Mouse (Mus musculus): ENCODE measurements around the gene Arhgap20. TPM values are rescaled to one million over a fixed set of nuclear protein-coding genes. Genes with fewer than 3 reads are reported as not detected.

Arhgap20 gene
- polyA plus RNA-seq, 1 experiment, result not detected

DNA sequence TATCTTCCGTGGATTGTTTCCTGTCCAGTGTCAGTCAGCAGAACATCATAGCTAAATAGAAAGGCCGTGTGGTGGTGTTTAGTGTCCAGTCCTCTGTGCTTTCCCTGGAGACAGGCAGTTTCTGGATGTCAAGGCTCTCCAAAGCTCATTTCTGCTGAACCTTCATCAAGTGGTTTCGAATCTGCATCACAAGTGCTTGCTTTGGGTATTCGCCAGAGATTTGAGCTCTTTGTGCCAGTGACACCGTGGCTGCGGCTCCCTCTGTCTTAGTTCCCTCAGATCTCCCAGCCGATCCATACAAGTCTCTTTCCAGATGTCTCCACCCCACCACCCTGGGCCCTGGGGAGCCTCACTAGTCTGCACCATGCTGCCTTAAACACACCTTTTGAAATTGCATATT, 72.6 kb downstream of the Arhgap20 start:
- no peak overlapping the region for H3K4me3 ChIP-seq (replicated peaks)

DNA sequence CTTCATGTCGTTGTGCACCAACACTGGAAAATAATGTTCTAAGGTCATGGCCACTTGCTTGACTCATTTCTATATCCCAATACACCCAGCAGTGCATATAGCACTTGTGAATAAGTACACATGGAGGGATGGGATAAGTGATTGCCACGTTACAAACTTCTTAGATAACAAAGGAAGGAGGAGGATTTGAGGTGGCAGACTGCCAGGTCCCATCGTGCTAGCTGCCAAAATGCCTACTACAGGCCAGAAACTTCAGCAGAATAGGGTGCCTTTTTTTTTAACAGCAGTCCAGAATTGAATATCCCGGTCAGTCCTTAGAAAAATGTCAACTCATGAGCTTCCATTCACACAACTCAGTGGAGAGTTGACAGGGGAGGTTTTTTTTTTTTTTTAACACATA, 78.1 kb downstream of the Arhgap20 start:
- Histone ChIP-seq H3K4me3 (replicated peaks) (no peak overlapping the region), H3K27me3 (ENCODE audit: control insufficient read depth) (no peaks in the 10 kb centered on the region), H3K36me3 (ENCODE audit: control insufficient read depth) (no peaks in the 10 kb centered on the region), H3K9me3 (ENCODE audit: control insufficient read depth, low read length) (no peaks in the 10 kb centered on the region), H3K4me1 (ENCODE audit: control insufficient read depth) (no peaks in the 10 kb centered on the region)
- TF ChIP-seq TAL1 (IDR thresholded peaks at IDR 0.05; ENCODE audit: low read length) (no peak), GATA1 (IDR thresholded peaks at IDR 0.05; ENCODE audit: low read length) (no peak)

More for the DNA sequence above, 72.6 kb downstream of the Arhgap20 start:
- no peaks in the 10 kb centered on the region for H3K27me3 ChIP-seq (ENCODE audit: control insufficient read depth)
- no peaks in the 10 kb centered on the region for H3K9me3 ChIP-seq (ENCODE audit: control insufficient read depth, low read length)
- H3K4me1 ChIP-seq (ENCODE audit: control insufficient read depth), result no peaks in the 10 kb centered on the region
- TF ChIP-seq TAL1 (IDR thresholded peaks at IDR 0.05; ENCODE audit: low read length) (no peak), GATA1 (IDR thresholded peaks at IDR 0.05; ENCODE audit: low read length) (no peak)
- H3K36me3 ChIP-seq (ENCODE audit: control insufficient read depth), result no peaks in the 10 kb centered on the region

DNA sequence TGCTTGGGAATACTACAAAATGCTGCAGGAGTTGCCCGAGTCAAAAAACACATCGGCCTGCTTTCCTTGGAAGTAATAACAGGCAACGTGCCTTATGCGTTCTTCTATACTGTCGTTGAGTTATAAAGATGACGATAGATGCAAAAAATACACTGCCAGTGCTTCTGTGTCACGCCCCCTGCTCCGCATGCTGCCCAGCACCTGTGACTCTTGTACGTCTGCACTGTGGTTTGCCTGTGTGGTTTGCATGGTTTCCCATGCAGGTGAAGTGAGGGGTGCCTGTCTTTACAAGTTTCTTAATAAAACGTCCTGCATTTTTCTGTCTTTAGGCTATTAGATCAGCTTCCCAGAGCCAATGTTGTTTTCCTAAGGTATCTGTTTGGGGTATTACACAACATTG, 80.7 kb downstream of the Arhgap20 start:
- Histone ChIP-seq H3K9me3 (ENCODE audit: control insufficient read depth, low read length) (no peaks in the 10 kb centered on the region), H3K27me3 (ENCODE audit: control insufficient read depth) (no peaks in the 10 kb centered on the region), H3K4me3 (replicated peaks) (no peak overlapping the region), H3K4me1 (ENCODE audit: control insufficient read depth) (no peaks in the 10 kb centered on the region), H3K36me3 (ENCODE audit: control insufficient read depth) (no peaks in the 10 kb centered on the region)
- no peak for TF ChIP-seq TAL1 (IDR thresholded peaks at IDR 0.05; ENCODE audit: low read length)
- no peak for TF ChIP-seq GATA1 (IDR thresholded peaks at IDR 0.05; ENCODE audit: low read length)

- Histone ChIP-seq H3K9me3 (ENCODE audit: control insufficient read depth, low read length) (peaks cover 2% of the 10 kb centered on the region; the same call in 1 of the 2 replicates), H3K4me3 (replicated peaks) (no peak overlapping the region), H3K36me3 (ENCODE audit: control insufficient read depth) (no peaks in the 10 kb centered on the region), H3K4me1 (ENCODE audit: control insufficient read depth) (no peaks in the 10 kb centered on the region), H3K27me3 (ENCODE audit: control insufficient read depth) (no peaks in the 10 kb centered on the region)
- TF ChIP-seq GATA1 (IDR thresholded peaks at IDR 0.05; ENCODE audit: low read length) (no peak), TAL1 (IDR thresholded peaks at IDR 0.05; ENCODE audit: low read length) (no peak)
Measured at GRCm38 (mm10) chr9:51853772-51854171, 88.6 kb downstream of the Arhgap20 start.

- Histone ChIP-seq H3K9me3 (ENCODE audit: control insufficient read depth, low read length) (no peaks in the 10 kb centered on the region), H3K4me1 (ENCODE audit: control insufficient read depth) (no peaks in the 10 kb centered on the region), H3K4me3 (replicated peaks) (no peak overlapping the region), H3K27me3 (ENCODE audit: control insufficient read depth) (no peaks in the 10 kb centered on the region), H3K36me3 (ENCODE audit: control insufficient read depth) (no peaks in the 10 kb centered on the region)
- TF ChIP-seq GATA1 (IDR thresholded peaks at IDR 0.05; ENCODE audit: low read length), result no peak
- no peak for TF ChIP-seq TAL1 (IDR thresholded peaks at IDR 0.05; ENCODE audit: low read length)
Measured at GRCm38 (mm10) chr9:51864273-51864672, 99.1 kb downstream of the Arhgap20 start.

- Histone ChIP-seq H3K4me1 (ENCODE audit: control insufficient read depth) (no peaks in the 10 kb centered on the region), H3K36me3 (ENCODE audit: control insufficient read depth) (no peaks in the 10 kb centered on the region), H3K9me3 (ENCODE audit: control insufficient read depth, low read length) (no peaks in the 10 kb centered on the region), H3K4me3 (replicated peaks) (no peak overlapping the region), H3K27me3 (ENCODE audit: control insufficient read depth) (no peaks in the 10 kb centered on the region)
- TF ChIP-seq TAL1 (IDR thresholded peaks at IDR 0.05; ENCODE audit: low read length) (no peak), GATA1 (IDR thresholded peaks at IDR 0.05; ENCODE audit: low read length) (no peak)
Measured at GRCm38 (mm10) chr9:51866634-51867033, 101.5 kb downstream of the Arhgap20 start.

DNA sequence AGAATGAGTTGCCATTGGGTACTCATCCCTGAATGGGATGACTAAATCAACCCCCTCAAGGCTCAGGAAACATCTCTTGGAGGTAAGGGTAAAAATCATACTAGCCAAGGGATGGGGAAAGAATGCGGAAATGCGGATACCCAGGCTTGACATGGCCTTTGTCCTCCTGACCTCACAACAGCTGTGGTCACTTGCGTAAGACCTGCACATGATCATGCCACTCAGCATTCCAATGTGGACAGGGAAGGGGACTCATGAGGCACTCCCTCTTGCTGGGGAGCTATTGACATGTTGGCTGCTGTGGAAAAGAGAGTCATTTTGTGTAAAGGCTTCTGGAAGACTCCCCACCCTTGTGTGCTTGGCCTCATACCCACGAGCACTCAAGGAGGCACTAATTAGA, 103.9 kb downstream of the Arhgap20 start:
- TF ChIP-seq TAL1 (IDR thresholded peaks at IDR 0.05; ENCODE audit: low read length), result no peak
- TF ChIP-seq GATA1 (IDR thresholded peaks at IDR 0.05; ENCODE audit: low read length), result no peak
- no peak overlapping the region for H3K4me3 ChIP-seq (replicated peaks)
- H3K27me3 ChIP-seq (ENCODE audit: control insufficient read depth), result no peaks in the 10 kb centered on the region
- no peaks in the 10 kb centered on the region for H3K4me1 ChIP-seq (ENCODE audit: control insufficient read depth)
- H3K9me3 ChIP-seq (ENCODE audit: control insufficient read depth, low read length), result no peaks in the 10 kb centered on the region
- H3K36me3 ChIP-seq (ENCODE audit: control insufficient read depth), result no peaks in the 10 kb centered on the region

DNA sequence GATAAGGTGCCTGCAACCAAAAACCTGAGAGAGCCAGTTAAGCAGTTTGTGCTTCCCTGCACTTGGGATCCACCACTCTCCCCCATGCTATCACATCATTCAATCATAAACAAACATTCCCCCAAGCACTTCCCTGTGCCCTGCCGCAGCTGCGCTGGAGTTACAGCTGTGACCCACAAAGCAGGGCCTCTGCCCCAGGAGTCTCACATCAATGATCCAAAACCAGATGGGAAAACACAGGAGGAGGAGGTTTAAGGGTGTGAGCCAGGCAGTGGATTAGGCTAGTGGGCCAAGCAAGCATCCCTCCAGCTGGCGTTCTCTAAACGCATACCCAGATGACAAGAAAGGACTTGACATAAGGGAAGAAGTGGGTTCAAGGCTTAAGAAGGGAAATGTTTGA, 109.2 kb downstream of the Arhgap20 start:
- Histone ChIP-seq H3K36me3 (ENCODE audit: control insufficient read depth) (no peaks in the 10 kb centered on the region), H3K4me1 (ENCODE audit: control insufficient read depth) (no peaks in the 10 kb centered on the region), H3K4me3 (replicated peaks) (no peak overlapping the region), H3K27me3 (ENCODE audit: control insufficient read depth) (no peaks in the 10 kb centered on the region), H3K9me3 (ENCODE audit: control insufficient read depth, low read length) (no peaks in the 10 kb centered on the region)
- TF ChIP-seq GATA1 (IDR thresholded peaks at IDR 0.05; ENCODE audit: low read length) (no peak), TAL1 (IDR thresholded peaks at IDR 0.05; ENCODE audit: low read length) (no peak)

GRCm38 (mm10) chr9:51875531-51875930, 110.4 kb downstream of the Arhgap20 start:
- no peak for TF ChIP-seq GATA1 (IDR thresholded peaks at IDR 0.05; ENCODE audit: low read length)
- TF ChIP-seq TAL1 (IDR thresholded peaks at IDR 0.05; ENCODE audit: low read length), result no peak
- H3K9me3 ChIP-seq (ENCODE audit: control insufficient read depth, low read length), result no peaks in the 10 kb centered on the region
- no peaks in the 10 kb centered on the region for H3K27me3 ChIP-seq (ENCODE audit: control insufficient read depth)
- H3K36me3 ChIP-seq (ENCODE audit: control insufficient read depth), result no peaks in the 10 kb centered on the region
- no peak overlapping the region for H3K4me3 ChIP-seq (replicated peaks)
- H3K4me1 ChIP-seq (ENCODE audit: control insufficient read depth), result no peaks in the 10 kb centered on the region

- Histone ChIP-seq H3K9me3 (ENCODE audit: control insufficient read depth, low read length) (no peaks in the 10 kb centered on the region; the same call in 1 of the 2 replicates), H3K4me1 (ENCODE audit: control insufficient read depth) (no peaks in the 10 kb centered on the region), H3K4me3 (replicated peaks) (no peak overlapping the region), H3K36me3 (ENCODE audit: control insufficient read depth) (no peaks in the 10 kb centered on the region), H3K27me3 (ENCODE audit: control insufficient read depth) (no peaks in the 10 kb centered on the region)
- TF ChIP-seq GATA1 (IDR thresholded peaks at IDR 0.05; ENCODE audit: low read length) (no peak), TAL1 (IDR thresholded peaks at IDR 0.05; ENCODE audit: low read length) (no peak)
Measured at GRCm38 (mm10) chr9:51881386-51881785, 116.2 kb downstream of the Arhgap20 start.

Data from erythroblast, embryonic 14.5 days (primary cell).